Mouse (Mus musculus) megakaryocyte progenitor cell, adult 5-6 weeks (primary cell): Measurements from ENCODE around the gene Nol4l. TPM values are rescaled to one million over a fixed set of nuclear protein-coding genes. Genes with fewer than 3 reads are reported as not detected.
"Not testable (repeated sequence)": the region's sequence is repeated elsewhere in the genome, so short reads cannot be mapped to it uniquely, and the experiment has no call there.

Experiments
- ATAC-seq: replicated peaks from 2 replicates; pipeline ENCODE4 v1.8.0; 2016; ENCODE audit warnings: mild to moderate bottlenecking, moderate TSS enrichment, inconsistent platforms; ENCODE audit not compliant: poor library complexity
- total RNA-seq, 2 experiments: library from RNA; stranded (forward) in 1 of 2; stranded (reverse) in 1 of 2; fragments of 157-497, 149-512 nt in 1 of 2; fragments of 200-1000 nt in 1 of 2; gene quantifications; 2 replicates each; pipeline versions ENCODE4 v1.2.3 to v1.2.4; 2015 to 2017

Nol4l gene
- total RNA-seq, 2 experiments from 2014 or later: 3.7 to 4.4 TPM

- ATAC-seq: no peak
These were observed 15.8 kb downstream of the Nol4l start for GRCm38 (mm10) chr2:153513983-153514382.

- ATAC-seq: peak; percentile 20; the same call in 1 of the 2 replicates
These were observed 17.1 kb downstream of the Nol4l start for GRCm38 (mm10) chr2:153512416-153513323.

- ATAC-seq: no peak
These were observed 18.2 kb downstream of the Nol4l start for GRCm38 (mm10) chr2:153511562-153511961.

GRCm38 (mm10) chr2:153510136-153510535 is 19.6 kb downstream of the Nol4l start:
- no peak for ATAC-seq

- ATAC-seq: no peak; the same call in 1 of the 2 replicates
These were observed 20.4 kb downstream of the Nol4l start for GRCm38 (mm10) chr2:153509211-153510029.

GRCm38 (mm10) chr2:153508405-153508804 is 21.4 kb downstream of the Nol4l start:
- no peak for ATAC-seq

GRCm38 (mm10) chr2:153507969-153508368 is 21.8 kb downstream of the Nol4l start:
- no peak for ATAC-seq

- ATAC-seq: peak; percentile 28; the same call in 1 of the 2 replicates
These were observed 23.4 kb downstream of the Nol4l start for GRCm38 (mm10) chr2:153506385-153506784.

- ATAC-seq: no peak
These were observed 30.6 kb downstream of the Nol4l start for GRCm38 (mm10) chr2:153499154-153499553.

GRCm38 (mm10) chr2:153496898-153497297 is 32.9 kb downstream of the Nol4l start:
- no peak for ATAC-seq

GRCm38 (mm10) chr2:153496301-153496700 is 33.5 kb downstream of the Nol4l start:
- ATAC-seq: 0 out of 2 replicates have a peak, but pooled peaks have one; percentile 7

- peak; percentile 63 for ATAC-seq
These were observed 34.0 kb downstream of the Nol4l start for GRCm38 (mm10) chr2:153495818-153496217.

- not testable (repeated sequence) for ATAC-seq
These were observed 34.4 kb downstream of the Nol4l start for GRCm38 (mm10) chr2:153495391-153495790.

- ATAC-seq: peak; percentile 20
These were observed 35.4 kb downstream of the Nol4l start for GRCm38 (mm10) chr2:153494293-153494811.

GRCm38 (mm10) chr2:153493781-153494292 is 35.9 kb downstream of the Nol4l start:
- ATAC-seq: peak; percentile 21

- no peak for ATAC-seq
These were observed 36.4 kb downstream of the Nol4l start for GRCm38 (mm10) chr2:153493393-153493731.

- ATAC-seq: peak; percentile 9
These were observed 37.0 kb downstream of the Nol4l start, which contains the start of gene 4930404H24Rik for GRCm38 (mm10) chr2:153492573-153493392. 4930404H24Rik (plus strand) TSS chr2:153492790.

- ATAC-seq: no peak
These were observed 37.6 kb downstream of the Nol4l start for GRCm38 (mm10) chr2:153492179-153492517.

GRCm38 (mm10) chr2:153491512-153492178 is 38.1 kb downstream of the Nol4l start:
- ATAC-seq: no peak

- peak; percentile 30 for ATAC-seq
These were observed 38.8 kb downstream of the Nol4l start for GRCm38 (mm10) chr2:153490940-153491339.
